Mouse (Mus musculus) small intestine, adult 2 months (tissue): Measurements from ENCODE around the gene Smg5.

Source experiments
- CTCF ChIP-seq: fragments of 200-500 bp; IDR thresholded peaks from 2 replicates; pipeline ENCODE4 v1.5.1; 2012; ENCODE audit warnings: low read depth, mild to moderate bottlenecking, control low read depth, inconsistent platforms, low read length, moderate library complexity, mixed read lengths; ENCODE audit not compliant: insufficient replicate concordance, insufficient read length; ENCODE audit errors: extremely low read depth
- POLR2A ChIP-seq: fragments of 200-500 bp; IDR thresholded peaks from 2 replicates; pipeline ENCODE4 v1.6.1; 2012; ENCODE audit warnings: low read depth, mild to moderate bottlenecking, control low read depth, inconsistent platforms, low read length, moderate library complexity

GRCm38 (mm10) chr3:88361096-88361495 lies 25.0 kb downstream of the Smg5 start:
- TF ChIP-seq CTCF (no peak), POLR2A (no peak)
